Mouse (Mus musculus) megakaryocyte, embryonic 14.5 days (primary cell): Measurements from ENCODE around the gene Fpgs.

Experiments
- FLI1 ChIP-seq: IDR thresholded peaks from 2 replicates; pipeline ENCODE4 v1.6.1; 2012; ENCODE audit warnings: low read length, inconsistent platforms, mixed read lengths
- GATA1 ChIP-seq: IDR thresholded peaks from 3 replicates; pipeline ENCODE4 v1.6.1; 2012; ENCODE audit warnings: mixed read lengths, low read length, inconsistent platforms, borderline replicate concordance

- no peak for TF ChIP-seq GATA1
- TF ChIP-seq FLI1 = no peak
These were observed 33.1 kb upstream of the Fpgs start for GRCm38 (mm10) chr2:32737008-32737407.
